Mouse (Mus musculus) heart, embryonic 10.5 days (tissue): Measurements from ENCODE around the gene Mospd1. TPM values are rescaled to one million over a fixed set of nuclear protein-coding genes. Genes with fewer than 3 reads are reported as not detected.
A peak's percentile ranks its signal among the peaks of the same experiment; 100 is the strongest.

Experiments
- DNase-seq: peaks from one replicate; pipeline ENCODE4 v3.0.0-alpha.2; 2017; ENCODE audit warnings: low spot score
- H3K27ac ChIP-seq: fragments of 300-500 bp; sonication (generic); 2 replicates; pipeline ENCODE4 v1.5.1; 2016; ENCODE audit warnings: mild to moderate bottlenecking
- H3K27me3 ChIP-seq: fragments of 300-500 bp; sonication (generic); 2 replicates; pipeline ENCODE4 v1.6.1; 2016; ENCODE audit warnings: mild to moderate bottlenecking; ENCODE audit not compliant: poor library complexity, insufficient read depth, severe bottlenecking
- H3K36me3 ChIP-seq: fragments of 300-500 bp; sonication (generic); 2 replicates; pipeline ENCODE4 v1.6.1; 2016; ENCODE audit warnings: mild to moderate bottlenecking, moderate library complexity
- H3K4me1 ChIP-seq: fragments of 300-500 bp; sonication (generic); 2 replicates; pipeline ENCODE4 v1.6.1; 2016; ENCODE audit warnings: mild to moderate bottlenecking
- H3K4me3 ChIP-seq: fragments of 300-500 bp; sonication (generic); 2 replicates; pipeline ENCODE4 v1.5.1; 2016; ENCODE audit warnings: mild to moderate bottlenecking, moderate library complexity
- H3K9me3 ChIP-seq: fragments of 300-500 bp; sonication (generic); 2 replicates; pipeline ENCODE4 v1.6.1; 2016; ENCODE audit warnings: mild to moderate bottlenecking, moderate library complexity
- WGBS: fragments of 180-500 bp; shearing (Covaris S2); methylation state at CpG from one replicate; pipeline ENCODE4 v1.1.7; 2016; 5-methylcytosine and 5-hydroxymethylcytosine counted together
- polyA plus RNA-seq: library from polyadenylated mRNA; unstranded; fragments of >200 nt; fragmentation: Nextera tagmentation; extraction: Ambion mirVana; gene quantifications from 2 replicates; pipeline ENCODE4 v1.2.1, GENCODE M21; 2016

Gene Mospd1
- polyA plus RNA-seq = 40.6 and 45.2 TPM in 2 replicates

- peak within 1 kb of the TSS; percentile 75 for H3K4me3 ChIP-seq
- WGBS = 9% methylated on average over 12 of the region's 15 CpGs
- no peaks in the 10 kb centered on the region for H3K36me3 ChIP-seq
- H3K9me3 ChIP-seq = no peaks in the 10 kb centered on the region
- peak within 1 kb of the TSS; percentile 87 for H3K27ac ChIP-seq
- H3K27me3 ChIP-seq = no peaks in the 10 kb centered on the region
- DNase-seq = peak; percentile 94
- H3K4me1 ChIP-seq = no peaks in the 10 kb centered on the region
Observed at GRCm38 (mm10) chrX:53370366-53370740, at the start of gene Mospd1. Gene Mospd1, minus strand, starts transcription at chrX:53370502.

- no peaks in the 10 kb centered on the region for H3K9me3 ChIP-seq
- H3K27ac ChIP-seq = no peak overlapping the region
- 34% methylated on average over 3 of the region's 3 CpGs for WGBS
Observed at GRCm38 (mm10) chrX:53386362-53386761, 16.1 kb upstream of the Mospd1 start.

DNA sequence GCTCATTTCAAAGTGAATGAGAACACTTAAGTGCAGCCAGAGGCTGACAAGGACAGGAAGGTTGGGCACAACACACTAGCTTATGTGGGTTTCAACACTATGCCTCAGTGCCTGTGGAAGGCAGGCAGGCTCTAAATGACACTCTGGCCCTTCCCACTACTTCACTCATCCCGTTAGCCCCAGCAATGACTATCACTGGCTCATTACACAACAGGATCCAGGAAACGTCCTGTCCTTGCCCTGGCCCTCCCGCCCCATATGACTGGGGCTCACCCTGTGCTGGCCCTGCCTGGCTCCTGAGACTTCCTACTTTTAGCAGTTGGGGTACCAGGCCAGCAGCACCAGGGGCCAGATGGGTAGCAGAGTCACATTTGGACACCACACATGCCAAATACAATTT is 12.8 kb upstream of the Mospd1 start:
- 35% methylated on average over 3 of the region's 3 CpGs for WGBS
- no peak overlapping the region for H3K4me3 ChIP-seq
- no peaks in the 10 kb centered on the region for H3K9me3 ChIP-seq
- no peak overlapping the region for H3K27ac ChIP-seq
- H3K4me1 ChIP-seq = no peaks in the 10 kb centered on the region
- no peaks in the 10 kb centered on the region for H3K36me3 ChIP-seq
- DNase-seq = no peak
- no peaks in the 10 kb centered on the region for H3K27me3 ChIP-seq

More at GRCm38 (mm10) chrX:53386362-53386761, 16.1 kb upstream of the Mospd1 start:
- Histone ChIP-seq H3K27me3 (no peaks in the 10 kb centered on the region), H3K36me3 (no peaks in the 10 kb centered on the region), H3K4me1 (no peaks in the 10 kb centered on the region), H3K4me3 (no peak overlapping the region)
- no peak for DNase-seq

GRCm38 (mm10) chrX:53369534-53370365 is 552 bp downstream of the Mospd1 start:
- Histone ChIP-seq H3K27me3 (no peaks in the 10 kb centered on the region), H3K4me1 (no peaks in the 10 kb centered on the region), H3K36me3 (no peaks in the 10 kb centered on the region), H3K4me3 (peak overlapping the region; percentile 75), H3K9me3 (no peaks in the 10 kb centered on the region), H3K27ac (peak overlapping the region; percentile 87)
- peak; percentile 78 for DNase-seq
- WGBS = 20% methylated on average over 25 of the region's 25 CpGs

GRCm38 (mm10) chrX:53364668-53365383 is 5.5 kb downstream of the Mospd1 start:
- no peak for DNase-seq
- no peak overlapping the region for H3K27ac ChIP-seq
- no peaks in the 10 kb centered on the region for H3K9me3 ChIP-seq
- WGBS = 73% methylated on average over 7 of the region's 7 CpGs
- no peaks in the 10 kb centered on the region for H3K36me3 ChIP-seq
- no peaks in the 10 kb centered on the region for H3K27me3 ChIP-seq
- H3K4me3 ChIP-seq = no peak overlapping the region
- no peaks in the 10 kb centered on the region for H3K4me1 ChIP-seq

DNA sequence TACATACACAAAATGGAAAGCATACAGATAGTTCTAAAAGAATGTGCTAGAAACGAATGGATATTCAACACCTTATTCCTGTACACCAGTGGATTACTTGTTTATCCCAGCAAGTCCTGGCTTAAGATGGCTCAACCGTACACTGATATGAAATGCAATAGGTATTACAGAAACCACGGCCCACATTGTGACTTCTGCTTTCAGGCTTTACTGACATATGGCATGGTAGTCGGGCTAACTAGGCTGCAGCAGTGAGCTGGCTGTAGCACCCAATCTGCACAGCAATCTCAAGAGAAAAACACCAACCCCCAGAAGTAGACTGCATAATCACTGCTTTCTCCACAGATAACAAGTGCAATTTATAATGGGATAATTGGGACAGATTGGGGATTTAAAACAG is 21.9 kb downstream of the Mospd1 start:
- H3K9me3 ChIP-seq = no peaks in the 10 kb centered on the region
- no peaks in the 10 kb centered on the region for H3K27me3 ChIP-seq
- no peak overlapping the region for H3K27ac ChIP-seq
- WGBS = 87% methylated on average over 4 of the region's 4 CpGs
- DNase-seq = no peak
- H3K4me3 ChIP-seq = no peak overlapping the region
- no peaks in the 10 kb centered on the region for H3K4me1 ChIP-seq
- H3K36me3 ChIP-seq = peaks cover 30% of the 10 kb centered on the region; the same call in 1 of the 2 replicates

GRCm38 (mm10) chrX:53341531-53341930 is 28.8 kb downstream of the Mospd1 start:
- peaks cover 2% of the 10 kb centered on the region; the same call in 1 of the 2 replicates for H3K36me3 ChIP-seq
- DNase-seq = no peak
- WGBS = 61% methylated on average over 2 of the region's 2 CpGs
- no peaks in the 10 kb centered on the region for H3K27me3 ChIP-seq
- H3K9me3 ChIP-seq = no peaks in the 10 kb centered on the region
- no peak overlapping the region for H3K27ac ChIP-seq
- H3K4me1 ChIP-seq = no peaks in the 10 kb centered on the region
- no peak overlapping the region for H3K4me3 ChIP-seq

DNA sequence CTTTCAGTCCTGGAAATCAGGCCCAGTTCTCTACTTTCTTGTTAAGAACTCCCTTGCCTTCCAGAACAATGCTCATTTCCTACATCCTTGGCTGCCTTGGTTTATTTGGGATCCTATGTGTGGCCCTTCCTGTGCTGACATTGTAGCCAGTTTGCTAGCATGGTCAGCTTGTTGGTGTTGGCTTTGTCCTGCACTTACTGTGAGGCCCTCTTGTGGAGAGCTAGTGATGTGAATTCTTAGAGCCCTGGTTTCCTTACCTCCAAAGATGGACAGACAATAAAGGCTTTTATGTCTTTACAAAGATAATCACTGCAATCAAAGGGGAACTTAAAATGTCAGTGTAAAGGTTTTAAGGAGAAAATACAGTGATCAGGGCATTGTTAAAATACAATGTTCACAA is 32.9 kb downstream of the Mospd1 start:
- no peaks in the 10 kb centered on the region for H3K36me3 ChIP-seq
- no peak overlapping the region for H3K27ac ChIP-seq
- no peak overlapping the region for H3K4me3 ChIP-seq
- H3K27me3 ChIP-seq = no peaks in the 10 kb centered on the region
- DNase-seq = no peak
- H3K9me3 ChIP-seq = no peaks in the 10 kb centered on the region
- no peaks in the 10 kb centered on the region for H3K4me1 ChIP-seq

GRCm38 (mm10) chrX:53330396-53330795 is 39.9 kb downstream of the Mospd1 start:
- Histone ChIP-seq H3K9me3 (no peaks in the 10 kb centered on the region), H3K27ac (no peak overlapping the region), H3K4me3 (no peak overlapping the region), H3K4me1 (no peaks in the 10 kb centered on the region), H3K27me3 (no peaks in the 10 kb centered on the region), H3K36me3 (no peaks in the 10 kb centered on the region)
- WGBS = 84% methylated on average over 4 of the region's 4 CpGs
- DNase-seq = no peak

GRCm38 (mm10) chrX:53321111-53321510 is 49.2 kb downstream of the Mospd1 start:
- 70% methylated on average over 4 of the region's 4 CpGs for WGBS
- no peaks in the 10 kb centered on the region for H3K27me3 ChIP-seq
- peaks cover 4% of the 10 kb centered on the region; the same call in 1 of the 2 replicates for H3K4me1 ChIP-seq
- H3K27ac ChIP-seq = peak overlapping the region; percentile 42; the same call in 1 of the 2 replicates
- no peaks in the 10 kb centered on the region for H3K36me3 ChIP-seq
- no peaks in the 10 kb centered on the region for H3K9me3 ChIP-seq
- no peak for DNase-seq
- H3K4me3 ChIP-seq = no peak overlapping the region

DNA sequence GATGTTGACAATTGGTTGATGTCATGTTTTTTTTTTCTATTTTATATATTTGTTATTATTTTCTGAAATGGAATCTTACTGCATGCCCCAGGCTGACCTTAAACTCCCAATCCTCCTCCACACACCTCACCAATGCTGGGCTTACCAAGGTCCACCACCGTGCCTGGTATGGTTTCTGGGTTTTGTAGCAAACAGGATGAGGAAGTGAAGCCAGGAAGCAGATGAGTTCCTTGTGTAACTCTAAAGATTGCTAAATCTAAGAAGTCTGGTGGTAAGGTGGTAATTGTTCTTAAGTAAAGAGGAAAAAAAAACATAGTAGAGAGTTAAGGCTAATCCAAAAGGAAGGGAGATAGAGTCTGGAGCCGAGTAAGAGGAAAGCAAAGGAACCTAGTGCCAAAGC is 49.7 kb downstream of the Mospd1 start:
- H3K4me3 ChIP-seq = no peak overlapping the region
- WGBS = 52% methylated on average over 2 of the region's 2 CpGs
- H3K27ac ChIP-seq = no peak overlapping the region
- DNase-seq = no peak
- no peaks in the 10 kb centered on the region for H3K27me3 ChIP-seq
- no peaks in the 10 kb centered on the region for H3K36me3 ChIP-seq
- peaks cover 4% of the 10 kb centered on the region; the same call in 1 of the 2 replicates for H3K4me1 ChIP-seq
- no peaks in the 10 kb centered on the region for H3K9me3 ChIP-seq
